Mouse (Mus musculus): ENCODE data around the gene Zfp526. TPM values are rescaled to one million over a fixed set of nuclear protein-coding genes. Genes with fewer than 3 reads are reported as not detected.

Gene Zfp526
- polyA plus RNA-seq, 1 experiment from 2014 or later = 2.6 TPM

DNA sequence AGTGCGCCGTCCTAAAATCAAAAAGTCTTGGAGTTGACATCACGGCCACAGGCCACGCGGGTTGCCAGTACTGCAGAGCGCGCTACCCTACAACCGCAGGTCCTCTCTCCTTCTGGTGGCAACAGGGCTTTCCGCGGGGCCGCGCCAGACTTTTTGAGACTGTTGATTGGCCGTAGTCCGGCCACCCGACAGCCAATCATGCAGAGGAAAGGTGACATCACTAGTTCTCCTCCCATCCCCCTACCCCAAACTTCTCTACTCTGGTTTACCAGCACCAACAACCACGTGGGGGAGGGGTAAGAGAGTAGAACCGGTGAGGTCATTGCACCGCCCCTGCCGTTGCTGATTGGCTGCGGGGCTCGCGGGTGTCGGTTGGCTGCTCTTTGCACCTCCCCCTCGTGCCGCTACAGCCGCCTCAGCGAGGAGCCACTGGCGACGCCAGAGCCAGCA lies 46.1 kb downstream of the Zfp526 start, which contains the start of gene Cic:
Cic (plus strand) TSS at position 404 of the 450 bp plus-strand sequence.
- peak; percentile 91 for ATAC-seq
- Histone ChIP-seq H3K9ac (peak within 1 kb of the TSS; percentile 73), H3K36me3 (peaks cover 14% of the 10 kb centered on the region; the same call in 1 of the 2 replicates), H3K4me1 (replicated peaks) (peaks cover 13% of the 10 kb centered on the region), H3K4me3 (replicated peaks) (peak within 1 kb of the TSS; percentile 73), H3K27me3 (replicated peaks) (no peaks in the 10 kb centered on the region), H3K27ac (peak within 1 kb of the TSS; percentile 90), H3K4me2 (replicated peaks) (peak within 1 kb of the TSS; percentile 74), H3K9me3 (no peaks in the 10 kb centered on the region)
- under 1% methylated on average over 29 of the region's 29 CpGs for WGBS

DNA sequence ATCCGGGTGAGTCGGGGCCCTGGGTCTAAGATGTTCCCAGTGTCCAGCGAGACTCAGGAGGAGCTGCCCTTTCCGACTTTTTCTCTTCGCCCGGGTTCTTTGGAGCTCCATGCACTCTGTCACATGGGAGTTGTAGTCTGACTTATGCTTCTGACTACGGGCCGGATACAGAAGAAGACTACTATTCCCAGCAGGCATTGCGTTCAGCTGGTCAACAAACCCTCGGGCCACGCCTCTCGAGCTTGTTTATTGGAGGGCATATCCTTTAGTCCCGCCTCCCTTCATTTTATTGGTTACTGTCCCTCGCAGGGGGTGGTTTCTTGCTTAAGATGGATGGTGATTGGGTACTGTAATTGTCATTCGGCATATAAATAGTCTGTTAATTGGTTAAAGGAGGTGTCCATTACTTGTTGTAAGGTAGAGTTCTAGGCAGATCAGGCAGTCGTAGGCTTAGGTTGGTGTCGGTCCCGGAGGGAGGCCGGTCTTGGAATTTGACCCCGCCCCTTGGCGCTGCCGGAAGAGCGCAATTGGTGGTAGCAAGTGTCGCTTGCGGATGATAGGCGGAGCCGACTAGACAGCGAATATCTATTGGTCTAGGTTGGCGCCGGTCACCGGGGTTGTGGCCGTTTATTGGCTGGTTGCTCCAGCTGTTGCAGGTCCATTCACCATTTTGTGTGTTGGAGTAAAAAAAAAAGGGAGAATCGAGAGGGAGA lies 46.7 kb downstream of the Zfp526 start:
- Histone ChIP-seq H3K9me3 (no peaks in the 10 kb centered on the region), H3K27me3 (replicated peaks) (no peaks in the 10 kb centered on the region), H3K4me1 (replicated peaks) (peaks cover 13% of the 10 kb centered on the region), H3K4me2 (replicated peaks) (peak overlapping the region; percentile 74), H3K4me3 (replicated peaks) (peak overlapping the region; percentile 73), H3K27ac (peak overlapping the region; percentile 90), H3K9ac (peak overlapping the region; percentile 73), H3K36me3 (peaks cover 14% of the 10 kb centered on the region)
- WGBS = under 1% methylated on average over 33 of the region's 33 CpGs
- peak; percentile 97 for ATAC-seq

DNA sequence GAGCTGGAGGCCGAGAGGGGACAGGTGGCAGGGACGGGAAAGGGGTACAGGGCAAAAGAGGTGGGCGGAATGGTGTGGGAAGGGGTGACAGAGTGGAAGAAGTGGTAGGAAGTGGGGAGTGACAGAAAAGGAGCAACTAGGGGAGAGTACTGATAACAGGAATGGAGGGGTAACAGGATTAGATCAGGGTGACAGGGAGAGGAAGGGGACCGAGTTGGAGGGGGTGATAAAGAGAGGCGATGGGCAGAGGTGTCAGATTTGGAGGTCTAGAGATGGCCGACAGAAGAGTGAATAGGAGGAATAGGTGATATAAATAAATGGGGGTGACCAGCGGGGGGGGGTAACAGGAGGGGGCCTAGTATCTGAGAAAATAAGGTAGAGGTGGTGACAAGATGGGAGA lies 47.4 kb downstream of the Zfp526 start:
- ATAC-seq = no peak
- WGBS = 1% methylated on average over 7 of the region's 7 CpGs
- no peaks in the 10 kb centered on the region for H3K27me3 ChIP-seq (replicated peaks)

DNA sequence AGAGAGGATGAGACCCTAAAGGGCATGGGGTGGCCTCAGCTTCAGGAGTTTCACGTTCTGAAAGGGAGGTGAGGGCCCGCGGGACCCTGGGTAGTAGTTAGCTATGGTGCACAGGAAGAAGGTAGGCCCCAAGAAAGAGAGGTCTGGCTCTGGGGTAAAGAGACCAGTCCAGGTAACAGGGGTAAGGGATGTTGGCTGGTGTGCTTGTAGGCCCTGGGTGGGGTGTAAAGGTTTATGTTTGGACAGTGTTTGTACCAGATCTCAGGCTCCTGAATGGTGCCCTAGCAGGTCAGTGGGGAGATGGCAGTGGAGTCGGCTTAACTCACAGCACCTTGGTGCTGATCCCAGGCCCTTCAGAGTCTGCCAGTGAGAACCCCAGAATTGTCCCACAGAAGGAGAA lies 47.8 kb downstream of the Zfp526 start:
- H3K9ac ChIP-seq = peak overlapping the region; percentile 73
- WGBS = 40% methylated on average over 4 of the region's 4 CpGs
- ATAC-seq = no peak
- peak overlapping the region; percentile 73; the same call in 1 of the 2 replicates for H3K27ac ChIP-seq
- H3K4me1 ChIP-seq (replicated peaks) = peaks cover 22% of the 10 kb centered on the region
- no peaks in the 10 kb centered on the region for H3K27me3 ChIP-seq (replicated peaks)
- peak overlapping the region; percentile 74 for H3K4me2 ChIP-seq (replicated peaks)
- H3K9me3 ChIP-seq = no peaks in the 10 kb centered on the region
- H3K4me3 ChIP-seq (replicated peaks) = peak overlapping the region; percentile 73
- peaks cover 22% of the 10 kb centered on the region for H3K36me3 ChIP-seq

More for the DNA sequence above, 47.4 kb downstream of the Zfp526 start:
- peak overlapping the region; percentile 74 for H3K4me2 ChIP-seq (replicated peaks)
- peak overlapping the region; percentile 73 for H3K27ac ChIP-seq
- H3K36me3 ChIP-seq = peaks cover 21% of the 10 kb centered on the region
- peak overlapping the region; percentile 73 for H3K4me3 ChIP-seq (replicated peaks)
- peaks cover 18% of the 10 kb centered on the region for H3K4me1 ChIP-seq (replicated peaks)
- no peaks in the 10 kb centered on the region for H3K9me3 ChIP-seq
- H3K9ac ChIP-seq = peak overlapping the region; percentile 73

DNA sequence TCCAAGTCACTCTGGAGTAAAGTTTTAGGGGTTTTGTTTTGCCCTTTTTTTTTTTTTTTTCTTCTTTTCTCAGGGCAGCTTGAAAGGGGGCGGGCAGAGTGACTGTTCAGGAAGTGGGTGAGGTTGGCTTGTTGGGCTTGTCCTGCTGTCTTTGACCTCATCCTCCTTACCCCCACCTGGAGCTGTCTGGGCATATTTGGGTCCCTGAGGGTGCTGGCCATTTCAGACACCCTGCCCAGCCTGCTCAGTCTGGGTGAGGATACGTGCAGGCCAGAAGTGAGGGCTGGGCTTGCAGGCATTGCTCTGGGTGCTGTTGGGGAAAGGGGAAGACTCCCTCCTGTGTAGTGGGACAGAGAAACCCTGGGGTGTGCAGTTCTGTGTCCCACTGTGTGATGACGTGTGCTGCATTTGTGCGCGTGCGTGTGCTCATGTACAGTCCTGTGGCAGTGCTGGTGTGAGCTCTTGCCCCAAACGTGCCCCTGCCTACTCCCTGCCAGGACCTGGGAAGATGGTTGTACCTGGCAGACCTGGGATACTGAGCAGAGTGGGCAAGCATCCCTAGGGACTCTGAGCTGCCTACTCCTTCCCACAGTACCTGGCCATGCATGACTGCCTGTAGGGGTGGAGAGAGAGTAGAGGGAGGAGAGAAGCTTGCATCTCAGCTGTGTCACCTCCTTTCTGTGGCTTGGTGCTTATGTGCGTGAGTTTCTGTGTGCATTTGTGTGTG lies 48.5 kb downstream of the Zfp526 start:
- Histone ChIP-seq H3K4me2 (replicated peaks) (peak overlapping the region; percentile 74), H3K36me3 (peaks cover 22% of the 10 kb centered on the region), H3K27ac (0 out of 2 replicates have a peak overlapping the region, but pooled peaks have one; percentile 23), H3K9me3 (no peaks in the 10 kb centered on the region), H3K4me3 (replicated peaks) (peak overlapping the region; percentile 73), H3K9ac (peak overlapping the region; percentile 73; the same call in 1 of the 2 replicates), H3K27me3 (replicated peaks) (no peaks in the 10 kb centered on the region), H3K4me1 (replicated peaks) (peaks cover 28% of the 10 kb centered on the region)
- 84% methylated on average over 8 of the region's 8 CpGs for WGBS
- no peak for ATAC-seq

DNA sequence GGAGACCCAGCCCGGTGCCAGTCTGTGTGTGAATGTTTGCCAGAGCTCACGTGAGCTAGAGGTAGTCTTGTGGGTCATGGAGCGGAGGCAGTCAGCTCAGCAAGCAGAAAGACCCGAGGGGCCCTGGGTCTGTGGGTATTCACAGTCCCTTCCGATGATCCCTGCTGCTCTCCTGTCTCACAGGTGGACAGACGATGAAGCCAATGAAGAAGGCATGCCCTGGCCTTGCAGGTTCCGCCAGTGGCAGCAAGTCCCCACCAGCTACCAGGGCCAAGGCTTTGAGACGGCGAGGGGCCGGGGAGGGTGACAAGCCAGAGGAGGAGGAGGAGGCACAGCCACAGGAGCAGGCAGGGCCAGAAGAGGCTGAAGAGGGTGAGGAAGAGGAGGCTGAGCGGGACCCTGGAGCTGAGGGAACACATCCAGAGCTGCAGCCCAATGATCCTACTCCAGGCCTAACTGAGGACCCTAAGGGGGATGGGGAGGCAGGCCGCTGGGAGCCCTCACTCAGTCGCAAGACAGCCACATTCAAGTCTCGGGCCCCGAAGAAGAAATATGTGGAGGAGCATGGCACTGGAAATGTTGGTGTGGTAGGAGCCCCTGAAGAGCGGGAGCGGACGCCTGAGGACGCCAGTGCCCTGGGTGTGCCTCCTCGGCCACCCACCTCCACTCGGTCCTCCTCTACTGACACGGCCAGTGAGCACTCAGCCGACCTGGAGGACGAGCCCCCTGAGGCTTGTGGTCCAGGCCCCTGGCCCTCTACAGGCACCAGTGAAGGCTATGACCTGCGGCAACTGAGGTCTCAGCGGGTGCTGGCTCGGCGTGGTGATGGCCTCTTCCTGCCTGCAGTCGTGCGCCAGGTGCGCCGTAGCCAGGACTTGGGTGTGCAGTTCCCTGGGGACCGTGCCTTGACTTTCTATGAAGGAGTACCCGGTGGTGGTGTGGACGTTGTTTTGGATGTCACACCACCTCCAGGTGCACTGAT lies 49.7 kb downstream of the Zfp526 start:
- H3K4me1 ChIP-seq (replicated peaks) = peaks cover 41% of the 10 kb centered on the region
- H3K9ac ChIP-seq = no peak overlapping the region

DNA sequence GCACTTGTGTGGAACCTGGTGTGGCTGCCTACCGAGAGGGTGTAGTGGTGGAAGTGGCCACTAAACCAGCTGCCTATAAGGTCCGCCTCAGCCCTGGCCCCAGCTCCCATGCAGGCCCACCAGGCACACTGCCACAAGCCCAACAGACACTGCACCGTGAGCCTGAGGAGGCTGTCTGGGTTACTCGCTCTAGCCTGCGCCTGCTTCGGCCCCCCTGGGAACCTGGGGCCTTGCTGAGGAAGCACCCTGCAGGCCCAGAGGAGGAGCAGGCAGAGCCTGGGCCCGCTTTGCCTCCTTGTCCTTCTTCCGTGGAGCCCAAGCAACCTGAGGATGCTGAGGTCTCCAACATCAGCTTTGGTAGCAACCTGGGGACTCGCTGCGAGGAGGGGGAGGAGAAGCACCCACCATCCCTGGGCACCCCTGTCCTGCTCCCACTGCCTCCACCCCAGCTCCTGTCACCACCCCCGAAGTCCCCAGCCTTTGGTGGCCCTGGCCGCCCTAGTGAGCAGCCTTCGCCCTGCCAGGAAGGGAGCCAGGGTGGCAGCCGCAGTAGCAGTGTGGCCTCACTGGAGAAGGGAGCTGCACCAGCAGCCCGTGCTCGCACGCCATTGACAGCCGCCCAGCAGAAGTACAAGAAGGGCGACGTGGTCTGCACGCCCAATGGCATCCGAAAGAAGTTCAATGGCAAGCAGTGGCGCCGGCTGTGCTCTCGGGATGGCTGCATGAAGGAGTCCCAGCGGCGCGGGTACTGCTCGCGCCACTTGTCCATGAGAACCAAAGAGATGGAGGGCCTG lies 50.6 kb downstream of the Zfp526 start:
- no peak for ATAC-seq
- no peaks in the 10 kb centered on the region for H3K9me3 ChIP-seq
- no peak overlapping the region for H3K27ac ChIP-seq
- H3K27me3 ChIP-seq (replicated peaks) = no peaks in the 10 kb centered on the region
- H3K4me1 ChIP-seq (replicated peaks) = peaks cover 44% of the 10 kb centered on the region
- H3K4me3 ChIP-seq (replicated peaks) = no peak overlapping the region
- H3K36me3 ChIP-seq = peaks cover 22% of the 10 kb centered on the region
- H3K4me2 ChIP-seq (replicated peaks) = no peak overlapping the region
- 88% methylated on average over 30 of the region's 30 CpGs for WGBS
- H3K9ac ChIP-seq = no peak overlapping the region

More for the DNA sequence above, 49.7 kb downstream of the Zfp526 start:
- Histone ChIP-seq H3K36me3 (peaks cover 22% of the 10 kb centered on the region), H3K4me3 (replicated peaks) (no peak overlapping the region), H3K4me2 (replicated peaks) (no peak overlapping the region), H3K9me3 (no peaks in the 10 kb centered on the region), H3K27ac (no peak overlapping the region), H3K27me3 (replicated peaks) (no peaks in the 10 kb centered on the region)
- ATAC-seq = no peak
- 91% methylated on average over 35 of the region's 35 CpGs for WGBS

DNA sequence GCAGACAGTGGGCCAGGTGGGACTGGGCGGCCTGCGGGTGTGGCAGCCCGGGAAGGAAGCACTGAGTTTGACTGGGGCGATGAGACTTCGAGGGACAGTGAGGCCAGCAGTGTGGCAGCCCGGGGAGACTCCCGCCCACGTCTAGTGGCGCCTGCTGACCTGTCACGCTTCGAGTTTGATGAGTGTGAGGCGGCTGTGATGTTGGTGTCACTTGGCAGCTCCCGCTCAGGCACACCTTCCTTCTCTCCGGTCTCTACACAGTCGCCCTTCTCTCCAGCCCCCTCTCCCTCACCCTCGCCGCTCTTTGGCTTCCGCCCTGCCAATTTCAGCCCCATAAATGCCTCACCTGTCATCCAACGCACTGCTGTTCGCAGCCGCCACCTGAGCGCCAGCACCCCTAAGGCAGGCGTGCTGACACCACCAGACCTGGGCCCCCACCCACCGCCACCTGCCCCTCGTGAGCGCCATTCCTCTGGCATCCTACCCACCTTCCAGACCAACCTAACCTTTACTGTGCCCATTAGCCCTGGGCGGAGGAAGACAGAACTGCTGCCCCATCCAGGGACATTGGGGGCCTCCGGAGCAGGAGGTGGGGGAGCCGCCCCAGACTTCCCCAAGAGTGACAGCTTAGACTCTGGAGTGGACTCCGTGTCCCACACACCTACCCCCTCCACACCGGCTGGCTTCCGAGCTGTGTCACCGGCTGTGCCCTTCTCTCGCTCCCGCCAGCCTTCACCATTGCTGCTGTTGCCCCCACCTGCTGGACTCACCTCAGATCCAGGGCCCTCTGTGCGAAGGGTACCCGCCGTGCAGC lies 51.4 kb downstream of the Zfp526 start:
- 88% methylated on average over 38 of the region's 38 CpGs for WGBS

DNA sequence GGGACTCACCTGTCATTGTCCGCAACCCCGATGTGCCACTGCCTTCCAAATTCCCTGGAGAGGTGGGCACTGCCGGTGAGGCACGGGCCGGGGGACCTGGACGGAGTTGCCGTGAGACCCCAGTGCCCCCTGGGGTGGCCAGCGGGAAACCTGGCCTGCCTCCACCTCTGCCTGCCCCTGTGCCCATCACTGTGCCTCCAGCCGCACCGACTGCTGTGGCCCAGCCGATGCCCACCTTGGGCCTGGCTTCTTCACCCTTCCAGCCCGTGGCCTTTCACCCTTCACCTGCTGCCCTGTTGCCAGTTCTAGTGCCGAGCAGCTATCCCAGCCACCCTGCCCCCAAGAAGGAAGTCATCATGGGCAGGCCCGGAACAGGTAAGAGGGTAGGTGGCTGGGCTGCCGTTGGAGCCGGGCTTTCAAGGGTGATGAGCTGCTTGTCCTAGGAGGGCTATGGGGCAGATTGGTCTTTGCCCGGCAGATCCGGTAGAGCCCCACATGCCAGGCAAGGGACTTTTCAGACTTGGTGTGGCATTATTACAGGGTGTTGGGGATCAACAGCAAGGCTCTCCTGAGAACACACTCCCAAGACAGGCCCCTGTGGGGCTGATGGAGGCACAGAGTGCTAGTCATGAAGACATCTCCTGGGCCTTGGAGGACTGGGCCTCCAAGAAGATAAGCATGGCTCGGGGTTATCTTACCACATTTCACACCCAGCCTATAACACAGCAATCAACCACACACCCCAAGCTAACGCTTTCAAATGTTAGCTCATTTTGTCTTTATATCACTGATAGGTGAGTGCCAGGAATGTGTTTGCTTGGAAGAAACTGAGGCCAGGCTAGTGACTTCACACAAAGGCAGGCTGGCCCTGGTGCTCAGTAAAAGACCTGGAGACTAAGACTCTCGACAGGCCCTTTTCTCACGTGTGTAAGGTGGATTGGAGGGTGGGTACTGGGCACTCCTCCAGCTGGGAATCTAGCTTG lies 52.3 kb downstream of the Zfp526 start:
- H3K36me3 ChIP-seq = peaks cover 22% of the 10 kb centered on the region
- 86% methylated on average over 22 of the region's 22 CpGs for WGBS
- peaks cover 49% of the 10 kb centered on the region for H3K4me1 ChIP-seq (replicated peaks)
- H3K27ac ChIP-seq = no peak overlapping the region
- no peaks in the 10 kb centered on the region for H3K9me3 ChIP-seq
- H3K4me3 ChIP-seq (replicated peaks) = no peak overlapping the region
- no peak overlapping the region for H3K4me2 ChIP-seq (replicated peaks)
- no peaks in the 10 kb centered on the region for H3K27me3 ChIP-seq (replicated peaks)
- H3K9ac ChIP-seq = no peak overlapping the region
- no peak for ATAC-seq

More for the DNA sequence above, 51.4 kb downstream of the Zfp526 start:
- no peak for ATAC-seq
- no peak overlapping the region for H3K4me2 ChIP-seq (replicated peaks)
- peaks cover 22% of the 10 kb centered on the region for H3K36me3 ChIP-seq
- H3K4me3 ChIP-seq (replicated peaks) = no peak overlapping the region
- H3K27me3 ChIP-seq (replicated peaks) = no peaks in the 10 kb centered on the region
- no peak overlapping the region for H3K9ac ChIP-seq
- no peak overlapping the region for H3K27ac ChIP-seq
- H3K4me1 ChIP-seq (replicated peaks) = peaks cover 45% of the 10 kb centered on the region
- no peaks in the 10 kb centered on the region for H3K9me3 ChIP-seq

DNA sequence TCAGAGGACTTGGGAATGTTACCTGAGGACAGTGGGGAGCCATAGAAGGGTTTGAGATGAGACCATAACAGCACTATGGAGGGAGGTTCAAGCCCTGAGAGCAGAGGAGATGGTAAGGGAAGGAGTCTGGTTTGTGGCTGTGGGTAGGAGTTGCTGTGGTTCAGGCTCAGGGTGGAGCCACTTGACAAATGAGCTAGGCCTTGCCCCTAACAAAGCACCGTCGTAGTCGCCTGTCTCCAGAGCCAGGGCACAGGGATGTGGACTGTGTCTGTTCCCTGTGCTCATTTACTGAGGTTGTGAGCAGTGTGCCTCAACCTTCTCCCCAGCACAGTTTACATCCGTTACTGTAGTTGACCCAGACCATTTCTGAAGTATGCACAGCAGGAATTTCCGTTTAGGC lies 53.3 kb downstream of the Zfp526 start:
- Histone ChIP-seq H3K4me1 (replicated peaks) (peaks cover 43% of the 10 kb centered on the region), H3K27ac (no peak overlapping the region), H3K4me2 (replicated peaks) (no peak overlapping the region), H3K9ac (0 out of 2 replicates have a peak overlapping the region, but pooled peaks have one; percentile 24), H3K36me3 (peaks cover 22% of the 10 kb centered on the region), H3K27me3 (replicated peaks) (no peaks in the 10 kb centered on the region), H3K4me3 (replicated peaks) (no peak overlapping the region), H3K9me3 (no peaks in the 10 kb centered on the region)
- no peak for ATAC-seq
- WGBS = 45% methylated on average over 5 of the region's 5 CpGs

Data from intestine, embryonic 15.5 days (tissue).